Mouse (Mus musculus) MEL (cell line): Measurements from ENCODE around the gene Gpsm2.

ENCODE experiments used
- CTCF ChIP-seq, 3 experiments: IDR thresholded peaks in 2 of 3; conservative IDR thresholded peaks in 1 of 3; 2 replicates each; pipeline ENCODE4 v1.5.1; 2011 to 2012; ENCODE audit warnings: low read length in 3 of 3, low read depth in 2 of 3, mild to moderate bottlenecking in 2 of 3, improper control_type of control experiment in 1 of 3, inconsistent platforms in 1 of 3, mixed read lengths in 1 of 3, moderate library complexity in 1 of 3; ENCODE audit not compliant: control insufficient read depth in 1 of 3, insufficient read depth in 1 of 3, poor library complexity in 1 of 3, severe bottlenecking in 1 of 3
- E2F4 ChIP-seq: IDR thresholded peaks from 2 replicates; pipeline ENCODE4 v1.6.1; 2011; ENCODE audit warnings: low read depth, low read length, improper control_type of control experiment, borderline replicate concordance
- EP300 ChIP-seq, 2 experiments: IDR thresholded peaks; 2 replicates each; pipeline ENCODE4 v1.6.1; 2011; ENCODE audit warnings: improper control_type of control experiment in 2 of 2, low read length in 2 of 2, low read depth in 1 of 2, mild to moderate bottlenecking in 1 of 2
- GATA1 ChIP-seq: IDR thresholded peaks from 2 replicates; pipeline ENCODE4 v1.6.1; 2011; ENCODE audit warnings: low read depth, low read length, improper control_type of control experiment
- MAX ChIP-seq: IDR thresholded peaks from 2 replicates; pipeline ENCODE4 v1.6.1; 2011; ENCODE audit warnings: low read length, improper control_type of control experiment
- MEF2A ChIP-seq: IDR thresholded peaks from 2 replicates; pipeline ENCODE4 v1.6.1; 2014; ENCODE audit warnings: low read depth, mild to moderate bottlenecking, inconsistent platforms, low read length, improper control_type of control experiment; ENCODE audit not compliant: poor library complexity, insufficient replicate concordance, severe bottlenecking; ENCODE audit errors: extremely low read depth
- MXI1 ChIP-seq: IDR thresholded peaks from 2 replicates; pipeline ENCODE4 v1.6.1; 2011; ENCODE audit warnings: mild to moderate bottlenecking, low read depth, low read length, improper control_type of control experiment
- POLR2A ChIP-seq, 2 experiments: IDR thresholded peaks; 2 replicates each; pipeline ENCODE4 v1.6.1; 2011 to 2012; ENCODE audit warnings: low read length in 2 of 2, mild to moderate bottlenecking in 2 of 2, control low read depth in 1 of 2, improper control_type of control experiment in 1 of 2, low read depth in 1 of 2, moderate library complexity in 1 of 2; ENCODE audit not compliant: control insufficient read depth in 1 of 2, insufficient read depth in 1 of 2, poor library complexity in 1 of 2
- RCOR1 ChIP-seq: IDR thresholded peaks from 2 replicates; pipeline ENCODE4 v1.6.1; 2012; ENCODE audit warnings: low read depth, mild to moderate bottlenecking, inconsistent platforms, low read length, improper control_type of control experiment
- TAL1 ChIP-seq: IDR thresholded peaks from 2 replicates; pipeline ENCODE4 v1.6.1; 2012; ENCODE audit warnings: mild to moderate bottlenecking, inconsistent platforms, low read length, moderate library complexity, mixed read lengths
- TBP ChIP-seq: IDR thresholded peaks from 2 replicates; pipeline ENCODE4 v1.8.0; 2011; ENCODE audit warnings: low read depth, low read length, improper control_type of control experiment
- USF2 ChIP-seq, 2 experiments: IDR thresholded peaks; 2 replicates each; pipeline ENCODE4 v1.6.1; 2011 to 2012; ENCODE audit warnings: improper control_type of control experiment in 2 of 2, low read length in 2 of 2, borderline replicate concordance in 1 of 2, inconsistent platforms in 1 of 2, low read depth in 1 of 2, mild to moderate bottlenecking in 1 of 2; ENCODE audit not compliant: insufficient read depth in 1 of 2

GRCm38 (mm10) chr3:108652866-108653642 is 69.1 kb downstream of the Gpsm2 start:
- TF ChIP-seq USF2 (IDR thresholded peaks at IDR 0.05; ENCODE audit: borderline replicate concordance in 1 of 2, insufficient read depth in 1 of 2, low read depth in 1 of 2, low read length in 2 of 2) (no peak), GATA1 (no peak), CTCF (IDR thresholded peaks at IDR 0.05 in 2 of 3, conservative IDR thresholded peaks at IDR 0.05 in 1 of 3; ENCODE audit: control insufficient read depth in 1 of 3, insufficient read depth in 1 of 3, low read depth in 2 of 3, low read length in 3 of 3, poor library complexity in 1 of 3, severe bottlenecking in 1 of 3) (peak; percentile 37 to 66 (median 55)), TBP (0 out of 2 replicates have a peak, but pooled peaks have one; percentile 12), POLR2A (IDR thresholded peaks at IDR 0.05; ENCODE audit: control insufficient read depth in 1 of 2, insufficient read depth in 1 of 2, low read depth in 1 of 2, low read length in 2 of 2, poor library complexity in 1 of 2) (no peak), E2F4 (no peak), EP300 (IDR thresholded peaks at IDR 0.05; ENCODE audit: low read depth in 1 of 2, low read length in 2 of 2) (no peak), TAL1 (no peak), MAX (no peak), RCOR1 (no peak), MXI1 (no peak; the same call in 1 of the 2 replicates), MEF2A (no peak)
